Mouse (Mus musculus) stomach, postnatal 0 days (tissue): ENCODE measurements at regions not wholly inside any gene's neighbourhood (a gene's known extent, or its start where the extent isn't known, plus 50 kb on each side); places are given as distances from the start of the nearest gene placed in this dataset.

Source experiments
- CTCF ChIP-seq: IDR thresholded peaks from 2 replicates; pipeline ENCODE4 v1.5.1; 2016; ENCODE audit warnings: antibody characterized with exemption, low read depth, mild to moderate bottlenecking, moderate library complexity
- EP300 ChIP-seq: optimal IDR thresholded peaks from 2 replicates; pipeline ENCODE3; 2016; ENCODE audit warnings: antibody characterized with exemption

GRCm38 (mm10) chr15:27178084-27178935, 282.9 kb upstream of the Fbxl7 start:
- TF ChIP-seq CTCF: no peak
- TF ChIP-seq EP300: no peak
